Mouse (Mus musculus): ENCODE data around the gene Iqce. TPM values are rescaled to one million over a fixed set of nuclear protein-coding genes. Genes with fewer than 3 reads are reported as not detected.

Iqce gene
- polyA plus RNA-seq, 1 experiment from 2014 or later: 28.2 TPM

DNA sequence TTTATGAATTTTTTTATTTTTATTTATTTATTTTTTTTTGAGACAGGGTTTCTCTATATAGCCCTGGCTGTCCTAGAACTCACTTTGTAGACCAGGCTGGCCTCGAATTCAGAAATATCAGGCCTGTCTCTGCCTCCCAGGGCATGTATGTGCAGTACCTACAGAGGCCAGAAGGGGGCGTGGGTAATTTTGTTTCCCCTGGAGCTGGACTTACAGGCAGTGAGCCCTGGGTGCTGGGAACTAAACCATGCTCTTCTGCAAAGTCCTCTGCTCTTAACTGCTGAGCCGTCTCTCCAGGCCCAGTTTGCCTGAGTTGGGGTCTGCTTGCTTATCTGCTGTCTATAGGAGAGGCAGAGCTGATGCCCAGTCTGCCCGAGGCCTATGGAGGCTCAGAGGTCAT lies 30.0 kb upstream of the Iqce start:
- no peak for ATAC-seq (ENCODE audit: insufficient number of reproducible peaks, low FRiP score, low TSS enrichment, low read depth)
- H3K9ac ChIP-seq: no peak overlapping the region
- H3K4me2 ChIP-seq (replicated peaks): no peak overlapping the region
- peaks cover 20% of the 10 kb centered on the region for H3K27me3 ChIP-seq
- no peak overlapping the region for H3K4me3 ChIP-seq (replicated peaks)
- H3K36me3 ChIP-seq: no peaks in the 10 kb centered on the region
- H3K27ac ChIP-seq (replicated peaks): no peak overlapping the region
- peaks cover 9% of the 10 kb centered on the region for H3K4me1 ChIP-seq
- no peaks in the 10 kb centered on the region for H3K9me3 ChIP-seq (replicated peaks)
- 64% methylated on average over 4 of the region's 4 CpGs for WGBS

DNA sequence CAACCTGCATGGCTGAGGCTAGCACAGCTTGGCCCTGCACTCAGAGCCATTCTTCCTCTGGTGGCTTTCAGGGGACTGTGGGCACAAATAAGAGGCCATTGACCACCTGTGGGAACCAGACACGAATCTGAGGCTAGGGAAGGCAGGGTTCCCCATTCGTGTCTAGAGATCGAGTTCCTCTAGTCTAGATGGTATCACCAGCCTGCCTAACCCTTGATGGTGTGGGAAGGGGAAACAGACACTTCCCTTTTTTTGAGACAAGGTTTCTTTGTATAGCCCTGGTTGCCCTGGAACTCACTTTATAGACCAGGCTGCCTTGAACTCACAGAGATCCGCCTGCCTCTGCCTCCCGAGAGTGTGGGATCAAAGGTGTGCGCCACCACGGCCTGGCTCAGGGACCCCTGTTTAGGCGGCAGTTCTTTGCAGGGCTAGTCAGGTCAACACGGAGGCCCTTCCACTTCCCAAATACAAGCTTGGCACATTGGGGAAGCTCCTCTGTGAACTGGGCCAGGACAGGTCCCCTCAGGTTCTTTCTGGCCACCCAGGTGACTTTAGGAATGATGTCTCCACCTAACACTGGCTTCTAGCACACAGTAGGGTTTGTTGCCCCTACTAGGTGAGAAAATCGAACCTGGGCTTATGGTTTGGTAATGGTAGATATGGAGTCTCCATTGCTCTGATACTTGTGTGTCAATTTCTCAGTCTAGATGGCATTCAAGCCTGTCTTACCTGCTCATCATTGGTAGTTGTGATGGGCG lies 29.0 kb upstream of the Iqce start:
- H3K4me3 ChIP-seq (replicated peaks): no peak overlapping the region
- H3K9me3 ChIP-seq (replicated peaks): no peaks in the 10 kb centered on the region
- peaks cover 9% of the 10 kb centered on the region for H3K4me1 ChIP-seq
- peaks cover 10% of the 10 kb centered on the region for H3K27me3 ChIP-seq
- H3K36me3 ChIP-seq: no peaks in the 10 kb centered on the region
- WGBS: 86% methylated on average over 11 of the region's 11 CpGs
- H3K9ac ChIP-seq: no peak overlapping the region
- no peak overlapping the region for H3K4me2 ChIP-seq (replicated peaks)
- no peak for ATAC-seq (ENCODE audit: insufficient number of reproducible peaks, low FRiP score, low TSS enrichment, low read depth)
- H3K27ac ChIP-seq (replicated peaks): no peak overlapping the region

DNA sequence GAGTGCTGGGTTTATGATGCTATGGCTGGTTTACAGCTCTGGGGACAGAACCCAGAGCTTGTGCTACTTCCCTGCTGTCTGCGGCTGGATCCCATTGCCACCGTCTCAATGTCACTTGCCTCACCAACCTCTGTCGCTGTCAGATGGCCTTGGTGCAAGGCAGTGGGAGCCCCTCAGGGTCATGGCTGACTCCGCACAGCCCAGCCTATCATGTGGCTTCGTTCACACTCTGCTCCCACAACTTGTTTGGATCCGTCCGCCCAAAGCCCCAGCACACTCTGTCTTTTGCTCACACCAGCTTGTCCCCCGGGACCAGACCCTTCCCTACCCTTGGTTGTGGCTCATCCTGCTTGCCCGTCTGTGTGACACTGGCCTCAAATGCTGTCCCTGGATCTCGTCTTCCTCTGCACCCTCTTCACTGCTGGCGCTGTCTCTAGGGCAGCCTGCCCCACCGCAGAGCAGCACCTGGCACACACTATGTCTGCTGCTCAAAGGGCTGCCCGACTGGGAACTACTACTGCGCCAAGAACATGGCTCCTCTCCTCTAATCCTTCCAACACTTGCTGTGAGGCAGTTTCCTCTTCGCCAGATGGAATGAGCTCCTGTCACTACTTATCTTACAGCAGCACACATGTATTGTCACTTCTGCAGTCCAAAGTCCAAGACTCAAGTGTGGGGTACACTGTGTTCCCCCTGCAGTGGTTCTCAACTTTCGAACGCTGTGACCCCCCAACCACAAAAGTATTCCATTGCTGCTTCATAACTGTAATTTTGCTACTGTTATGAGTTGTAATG lies 25.0 kb upstream of the Iqce start:
- Histone ChIP-seq H3K9me3 (replicated peaks) (no peaks in the 10 kb centered on the region), H3K4me2 (replicated peaks) (no peak overlapping the region), H3K4me1 (no peaks in the 10 kb centered on the region), H3K27me3 (no peaks in the 10 kb centered on the region), H3K36me3 (no peaks in the 10 kb centered on the region), H3K9ac (no peak overlapping the region), H3K4me3 (replicated peaks) (no peak overlapping the region), H3K27ac (replicated peaks) (no peak overlapping the region)
- WGBS: 79% methylated on average over 17 of the region's 17 CpGs
- no peak for ATAC-seq (ENCODE audit: insufficient number of reproducible peaks, low FRiP score, low TSS enrichment, low read depth)

DNA sequence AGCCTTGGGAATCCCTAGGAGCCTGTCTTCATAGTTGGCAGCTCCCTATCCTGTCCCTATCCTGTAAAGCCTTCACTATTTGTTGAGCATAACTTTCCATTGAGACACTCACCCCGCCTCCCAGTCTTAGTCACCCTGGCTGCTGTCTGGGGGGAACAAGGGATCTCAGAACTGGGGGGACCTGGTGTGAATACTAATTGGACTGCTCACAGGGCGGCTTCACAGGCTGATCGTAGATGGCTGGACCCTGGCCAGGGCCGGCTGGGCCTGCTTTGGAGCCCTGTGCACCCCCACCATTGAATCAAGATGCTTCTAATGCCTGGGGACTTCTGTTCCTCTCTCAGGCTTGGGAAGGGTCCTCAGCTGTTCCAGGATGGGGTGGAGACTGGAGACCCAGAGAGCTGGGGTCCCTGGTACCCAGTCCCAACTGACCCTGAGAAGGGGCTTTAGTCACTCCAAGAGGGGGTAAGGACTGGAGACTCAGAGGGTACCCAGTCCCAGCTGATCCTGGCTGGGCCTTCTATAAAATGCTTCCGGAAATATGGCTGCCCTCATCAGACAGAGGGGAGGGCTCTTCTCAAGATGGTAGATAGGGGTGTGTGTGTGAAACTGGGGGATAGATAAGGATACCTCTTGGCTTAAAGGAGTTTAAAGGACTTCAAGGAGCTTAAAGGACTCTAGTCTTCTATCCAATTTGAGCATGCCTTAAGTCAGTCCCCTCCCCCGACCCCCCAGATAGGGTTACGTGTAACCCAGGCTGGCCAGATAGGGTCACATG lies 24.1 kb upstream of the Iqce start:
- ATAC-seq (ENCODE audit: insufficient number of reproducible peaks, low FRiP score, low TSS enrichment, low read depth): no peak
- no peak overlapping the region for H3K27ac ChIP-seq (replicated peaks)
- no peaks in the 10 kb centered on the region for H3K4me1 ChIP-seq
- no peaks in the 10 kb centered on the region for H3K36me3 ChIP-seq
- H3K4me3 ChIP-seq (replicated peaks): no peak overlapping the region
- H3K27me3 ChIP-seq: no peaks in the 10 kb centered on the region
- no peak overlapping the region for H3K9ac ChIP-seq
- 84% methylated on average over 7 of the region's 7 CpGs for WGBS
- H3K4me2 ChIP-seq (replicated peaks): no peak overlapping the region
- H3K9me3 ChIP-seq (replicated peaks): no peaks in the 10 kb centered on the region

- ATAC-seq (ENCODE audit: insufficient number of reproducible peaks, low FRiP score, low TSS enrichment, low read depth): no peak
These were observed 21.6 kb upstream of the Iqce start, which contains the start of gene Amz1 for GRCm38 (mm10) chr5:140723822-140724221. Gene Amz1 (plus strand): TSS chr5:140724127.

DNA sequence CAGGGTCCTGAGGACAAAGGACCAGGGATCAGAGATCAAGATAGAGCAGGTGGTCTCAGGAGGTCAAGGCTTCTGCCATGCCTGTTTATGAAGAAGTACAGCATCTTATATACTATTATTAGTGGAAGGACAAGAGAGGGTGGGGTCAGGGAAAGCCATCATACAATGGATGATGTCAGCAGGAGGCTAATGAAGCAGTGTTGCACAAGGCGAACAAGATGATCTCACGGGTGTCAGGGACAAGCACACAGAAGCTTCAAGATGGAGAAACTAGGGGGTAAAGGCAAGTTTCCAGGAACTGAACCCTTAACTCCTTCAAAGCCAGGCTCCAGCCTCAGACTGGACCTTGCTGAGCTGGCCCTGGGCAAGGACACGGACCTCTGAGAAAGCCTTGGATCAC lies 19.9 kb upstream of the Iqce start:
- Histone ChIP-seq H3K27ac (replicated peaks) (no peak overlapping the region), H3K9ac (no peak overlapping the region), H3K4me1 (no peaks in the 10 kb centered on the region), H3K4me3 (replicated peaks) (no peak overlapping the region), H3K36me3 (peaks cover 28% of the 10 kb centered on the region), H3K27me3 (no peaks in the 10 kb centered on the region), H3K4me2 (replicated peaks) (no peak overlapping the region), H3K9me3 (replicated peaks) (no peaks in the 10 kb centered on the region)
- 73% methylated on average over 3 of the region's 3 CpGs for WGBS
- no peak for ATAC-seq (ENCODE audit: insufficient number of reproducible peaks, low FRiP score, low TSS enrichment, low read depth)

More at GRCm38 (mm10) chr5:140723822-140724221, 21.6 kb upstream of the Iqce start, which contains the start of gene Amz1:
- peaks cover 11% of the 10 kb centered on the region for H3K36me3 ChIP-seq
- H3K27ac ChIP-seq (replicated peaks): no peak within 1 kb of the TSS
- H3K4me3 ChIP-seq (replicated peaks): no peak within 1 kb of the TSS
- no peaks in the 10 kb centered on the region for H3K27me3 ChIP-seq
- H3K4me1 ChIP-seq: no peaks in the 10 kb centered on the region
- 62% methylated on average over 13 of the region's 13 CpGs for WGBS
- no peak within 1 kb of the TSS for H3K4me2 ChIP-seq (replicated peaks)
- no peaks in the 10 kb centered on the region for H3K9me3 ChIP-seq (replicated peaks)
- H3K9ac ChIP-seq: no peak within 1 kb of the TSS

DNA sequence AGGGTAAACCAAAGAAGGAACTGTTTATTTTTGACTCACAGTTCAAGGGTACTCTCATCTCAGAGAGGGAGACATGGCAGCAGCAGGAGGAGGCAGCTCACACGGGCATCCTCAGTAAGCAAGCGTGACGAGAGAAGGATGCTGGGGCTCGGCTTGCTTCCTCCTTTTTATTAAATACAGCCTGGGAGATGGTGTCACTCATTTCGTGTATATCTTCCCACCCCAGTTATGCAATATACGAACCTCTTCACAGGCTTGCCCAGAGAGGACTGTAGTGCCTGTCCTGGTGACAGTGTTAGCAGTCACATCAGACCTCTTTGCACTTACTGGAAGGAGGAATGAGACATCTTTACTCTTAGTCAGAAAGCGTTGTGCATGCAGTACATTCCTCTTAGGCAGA lies 18.6 kb upstream of the Iqce start:
- no peak overlapping the region for H3K27ac ChIP-seq (replicated peaks)
- H3K4me3 ChIP-seq (replicated peaks): no peak overlapping the region
- H3K4me1 ChIP-seq: no peaks in the 10 kb centered on the region
- no peak for ATAC-seq (ENCODE audit: insufficient number of reproducible peaks, low FRiP score, low TSS enrichment, low read depth)
- H3K9me3 ChIP-seq (replicated peaks): no peaks in the 10 kb centered on the region
- no peak overlapping the region for H3K4me2 ChIP-seq (replicated peaks)
- peaks cover 41% of the 10 kb centered on the region for H3K36me3 ChIP-seq
- no peaks in the 10 kb centered on the region for H3K27me3 ChIP-seq
- no peak overlapping the region for H3K9ac ChIP-seq
- WGBS: 67% methylated on average over 7 of the region's 7 CpGs

GRCm38 (mm10) chr5:140711040-140711439 lies 8.9 kb upstream of the Iqce start:
- H3K9me3 ChIP-seq (replicated peaks): no peaks in the 10 kb centered on the region
- no peak overlapping the region for H3K27ac ChIP-seq (replicated peaks)
- no peak overlapping the region for H3K9ac ChIP-seq
- peaks cover 2% of the 10 kb centered on the region for H3K4me1 ChIP-seq
- H3K4me3 ChIP-seq (replicated peaks): no peak overlapping the region
- no peak for ATAC-seq (ENCODE audit: insufficient number of reproducible peaks, low FRiP score, low TSS enrichment, low read depth)
- 72% methylated on average over 5 of the region's 5 CpGs for WGBS
- H3K36me3 ChIP-seq: peaks cover 78% of the 10 kb centered on the region
- H3K4me2 ChIP-seq (replicated peaks): no peak overlapping the region
- no peaks in the 10 kb centered on the region for H3K27me3 ChIP-seq

DNA sequence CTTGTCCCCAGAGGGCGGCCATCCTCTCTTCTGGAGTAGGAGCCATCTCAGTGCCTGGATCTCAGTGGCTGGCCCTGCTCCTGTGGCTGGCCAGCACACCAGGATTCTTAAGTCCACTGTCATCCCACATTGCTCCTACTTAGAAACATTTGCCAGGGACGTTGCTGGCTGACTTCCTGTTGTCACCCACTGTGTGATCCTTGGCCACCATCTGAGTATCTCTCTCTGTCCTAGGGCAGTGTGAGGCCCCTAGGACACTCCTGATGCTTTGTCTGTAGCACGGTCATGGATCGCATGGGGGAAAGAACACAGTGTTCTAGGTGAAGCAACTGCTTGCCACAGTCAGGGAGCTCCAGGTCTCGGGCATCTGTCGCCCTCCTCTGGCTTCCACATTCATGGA lies 8.1 kb upstream of the Iqce start:
- Histone ChIP-seq H3K9me3 (replicated peaks) (no peaks in the 10 kb centered on the region), H3K9ac (no peak overlapping the region), H3K36me3 (peaks cover 71% of the 10 kb centered on the region), H3K27me3 (no peaks in the 10 kb centered on the region), H3K4me1 (peaks cover 9% of the 10 kb centered on the region), H3K27ac (replicated peaks) (no peak overlapping the region), H3K4me2 (replicated peaks) (no peak overlapping the region), H3K4me3 (replicated peaks) (no peak overlapping the region)
- no peak for ATAC-seq (ENCODE audit: insufficient number of reproducible peaks, low FRiP score, low TSS enrichment, low read depth)
- WGBS: 90% methylated on average over 6 of the region's 6 CpGs

- H3K4me2 ChIP-seq (replicated peaks): peak overlapping the region; percentile 77
- H3K36me3 ChIP-seq: peaks cover 24% of the 10 kb centered on the region
- ATAC-seq (ENCODE audit: insufficient number of reproducible peaks, low FRiP score, low TSS enrichment, low read depth): no peak
- no peaks in the 10 kb centered on the region for H3K27me3 ChIP-seq
- 40% methylated on average over 7 of the region's 7 CpGs for WGBS
- peak overlapping the region; percentile 87 for H3K27ac ChIP-seq (replicated peaks)
- peak overlapping the region; percentile 62 for H3K4me3 ChIP-seq (replicated peaks)
- H3K9me3 ChIP-seq (replicated peaks): no peaks in the 10 kb centered on the region
- peaks cover 38% of the 10 kb centered on the region for H3K4me1 ChIP-seq
- H3K9ac ChIP-seq: peak overlapping the region; percentile 58
These were observed 3.5 kb upstream of the Iqce start for GRCm38 (mm10) chr5:140705501-140706171.
